12 mouse cellular contexts compared by ENCODE assay signal in the genomic region with DNA sequence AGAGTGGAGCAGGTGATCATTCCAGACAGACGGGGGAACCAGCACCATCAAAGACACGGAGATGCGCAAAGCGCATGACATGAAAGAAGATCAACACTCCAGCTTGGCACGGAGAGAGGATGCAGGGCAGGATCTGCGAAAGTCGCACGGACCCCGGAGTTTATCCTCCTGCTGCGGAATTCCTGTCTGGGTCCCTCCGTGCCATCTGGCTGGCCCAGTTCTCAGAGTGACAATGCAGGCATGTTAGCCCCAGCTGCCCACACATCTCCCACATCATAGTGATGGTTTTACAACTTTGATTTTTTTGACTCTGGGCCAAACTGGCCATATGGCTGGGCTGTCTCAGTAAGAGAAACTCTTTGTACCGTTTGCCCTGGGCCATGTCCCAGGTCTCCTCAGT.
DNase-seq lines count a peak whose midpoint lies in the region.
"Had no signal": no experiment of that assay in that cellular context is flagged by ENCODE, and none has a peak within 500 bp of the region (broad histone marks: within the 10 kb centered on the region; RNA-seq: fewer than 3 reads in every experiment).

No protein-coding gene starts in this region.

- peak; percentile 41 to 58 for DNase-seq in cerebellum, postnatal 14 days
- no peak for DNase-seq in cerebellum, adult 18-20 months
- DNase-seq in layer of hippocampus, adult 9-11 months, result peak; percentile 6
- DNase-seq in layer of hippocampus, postnatal 14 days (ENCODE audit: low spot score in 2 of 2), result no peak
- DNase-seq in frontal cortex, postnatal 10 days (ENCODE audit: low spot score in 2 of 2), result peak; percentile 18 to 19
- peak; percentile 43 to 62 for DNase-seq in right cerebral cortex, adult 2 months (ENCODE audit: low spot score in 2 of 2)
- no peak for DNase-seq in B cell, adult 2 months
- DNase-seq in adrenal gland, postnatal 4 days (ENCODE audit: low spot score in 2 of 2), result no peak
- DNase-seq: heart, postnatal 14 days; kidney, adult 2 months; lung, postnatal 36 days; thymus, postnatal 14 days had no signal

Comparison
In these comparisons a context has a peak if more than half of its experiments do, and no peak if none do; other contexts are left out.
1. DNase-seq: peak in cerebellum, postnatal 14 days (2 of 2), layer of hippocampus, adult 9-11 months (single experiment), frontal cortex, postnatal 10 days (2 of 2) and right cerebral cortex, adult 2 months (2 of 2); none in cerebellum, adult 18-20 months (0 of 2), layer of hippocampus, postnatal 14 days (0 of 2), B cell, adult 2 months (0 of 2) and adrenal gland, postnatal 4 days (0 of 2).